Mouse (Mus musculus) MEL (cell line): ENCODE results near the gene Rab7. TPM values are rescaled to one million over a fixed set of nuclear protein-coding genes. Genes with fewer than 3 reads are reported as not detected.

Experiments
- DNase-seq: peaks from one replicate; pipeline ENCODE4 v3.0.0; 2011; ENCODE audit warnings: low read depth, low spot score
- H3K27ac ChIP-seq: 2 replicates; pipeline ENCODE4 v1.5.1; 2012; ENCODE audit warnings: low read depth, mild to moderate bottlenecking, control low read depth, low read length, moderate library complexity; ENCODE audit not compliant: control insufficient read depth
- H3K27me3 ChIP-seq, 2 experiments: fragments of 150-350 bp in 1 of 2; sonication (generic) in 1 of 2; 2 replicates each; pipeline ENCODE4 v1.6.1; 2012; ENCODE audit warnings: low read length in 2 of 2, mild to moderate bottlenecking in 2 of 2, improper control_type of control experiment in 1 of 2, moderate library complexity in 1 of 2; ENCODE audit not compliant: insufficient read depth in 2 of 2, control insufficient read depth in 1 of 2
- H3K36me3 ChIP-seq, 2 experiments: 2 replicates each; pipeline ENCODE4 v1.6.1; 2012 to 2014; ENCODE audit warnings: low read length in 2 of 2, improper control_type of control experiment in 1 of 2, inconsistent platforms in 1 of 2, mild to moderate bottlenecking in 1 of 2; ENCODE audit not compliant: insufficient read depth in 2 of 2, control insufficient read depth in 1 of 2
- H3K4me1 ChIP-seq, 2 experiments: fragments of 150-350 bp in 1 of 2; sonication (generic) in 1 of 2; 2 replicates each; pipeline ENCODE4 v1.6.1; 2012; ENCODE audit warnings: low read length in 2 of 2, improper control_type of control experiment in 1 of 2, mild to moderate bottlenecking in 1 of 2; ENCODE audit not compliant: insufficient read depth in 2 of 2, control insufficient read depth in 1 of 2
- H3K4me3 ChIP-seq, 2 experiments: fragments of 150-350 bp in 1 of 2; sonication (generic) in 1 of 2; 2 replicates each; pipeline ENCODE4 v1.5.1; 2012; ENCODE audit warnings: low read depth in 2 of 2, low read length in 2 of 2, mild to moderate bottlenecking in 2 of 2, moderate library complexity in 2 of 2, control low read depth in 1 of 2, improper control_type of control experiment in 1 of 2; ENCODE audit not compliant: control insufficient read depth in 1 of 2, insufficient read depth in 1 of 2
- H3K79me2 ChIP-seq: 2 replicates; pipeline ENCODE4 v1.6.1; 2012; ENCODE audit warnings: mild to moderate bottlenecking, low read length, moderate library complexity; ENCODE audit not compliant: control insufficient read depth, poor library complexity, insufficient read depth
- H3K9ac ChIP-seq: 2 replicates; pipeline ENCODE4 v1.6.1; 2012; ENCODE audit warnings: low read depth, mild to moderate bottlenecking, control low read depth, low read length, moderate library complexity; ENCODE audit not compliant: control insufficient read depth, poor library complexity, severe bottlenecking
- H3K9me3 ChIP-seq: fragments of 150-350 bp; sonication (generic); replicated peaks from 2 replicates; pipeline ENCODE4 v1.6.1; 2012; ENCODE audit warnings: mild to moderate bottlenecking, low read length, improper control_type of control experiment, moderate library complexity; ENCODE audit not compliant: insufficient read depth
- BHLHE40 ChIP-seq: IDR thresholded peaks from 2 replicates; pipeline ENCODE4 v1.6.1; 2012; ENCODE audit warnings: low read depth, mild to moderate bottlenecking, inconsistent platforms, low read length, improper control_type of control experiment, borderline replicate concordance
- CTCF ChIP-seq, 3 experiments: IDR thresholded peaks in 2 of 3; conservative IDR thresholded peaks in 1 of 3; 2 replicates each; pipeline ENCODE4 v1.5.1; 2011 to 2012; ENCODE audit warnings: low read length in 3 of 3, low read depth in 2 of 3, mild to moderate bottlenecking in 2 of 3, improper control_type of control experiment in 1 of 3, inconsistent platforms in 1 of 3, mixed read lengths in 1 of 3, moderate library complexity in 1 of 3; ENCODE audit not compliant: control insufficient read depth in 1 of 3, insufficient read depth in 1 of 3, poor library complexity in 1 of 3, severe bottlenecking in 1 of 3
- E2F4 ChIP-seq: IDR thresholded peaks from 2 replicates; pipeline ENCODE4 v1.6.1; 2011; ENCODE audit warnings: low read depth, low read length, improper control_type of control experiment, borderline replicate concordance
- ELF1 ChIP-seq: IDR thresholded peaks from 2 replicates; pipeline ENCODE4 v1.6.1; 2014; ENCODE audit warnings: low read depth, mild to moderate bottlenecking, inconsistent platforms, low read length, improper control_type of control experiment, moderate library complexity
- EP300 ChIP-seq, 2 experiments: IDR thresholded peaks; 2 replicates each; pipeline ENCODE4 v1.6.1; 2011; ENCODE audit warnings: improper control_type of control experiment in 2 of 2, low read length in 2 of 2, low read depth in 1 of 2, mild to moderate bottlenecking in 1 of 2
- GABPA ChIP-seq: IDR thresholded peaks from 2 replicates; pipeline ENCODE4 v1.6.1; 2012; ENCODE audit warnings: low read depth, mild to moderate bottlenecking, inconsistent platforms, low read length, improper control_type of control experiment, moderate library complexity
- GATA1 ChIP-seq: IDR thresholded peaks from 2 replicates; pipeline ENCODE4 v1.6.1; 2011; ENCODE audit warnings: low read depth, low read length, improper control_type of control experiment
- HCFC1 ChIP-seq: IDR thresholded peaks from 2 replicates; pipeline ENCODE4 v1.6.1; 2012; ENCODE audit warnings: low read depth, mild to moderate bottlenecking, inconsistent platforms, low read length, improper control_type of control experiment, moderate library complexity
- MAX ChIP-seq: IDR thresholded peaks from 2 replicates; pipeline ENCODE4 v1.6.1; 2011; ENCODE audit warnings: low read length, improper control_type of control experiment
- MXI1 ChIP-seq: IDR thresholded peaks from 2 replicates; pipeline ENCODE4 v1.6.1; 2011; ENCODE audit warnings: mild to moderate bottlenecking, low read depth, low read length, improper control_type of control experiment
- MYC ChIP-seq: IDR thresholded peaks from 2 replicates; pipeline ENCODE4 v1.6.1; 2011; ENCODE audit warnings: low read depth, mild to moderate bottlenecking, low read length, improper control_type of control experiment, moderate library complexity
- NELFE ChIP-seq: IDR thresholded peaks from 2 replicates; pipeline ENCODE4 v1.6.1; 2011; ENCODE audit warnings: low read depth, low read length, improper control_type of control experiment
- NRF1 ChIP-seq: IDR thresholded peaks from 2 replicates; pipeline ENCODE4 v1.6.1; 2014; ENCODE audit warnings: low read depth, mild to moderate bottlenecking, inconsistent platforms, low read length, improper control_type of control experiment, moderate library complexity; ENCODE audit not compliant: poor library complexity, insufficient read depth, severe bottlenecking
- POLR2A ChIP-seq, 2 experiments: IDR thresholded peaks; 2 replicates each; pipeline ENCODE4 v1.6.1; 2011 to 2012; ENCODE audit warnings: low read length in 2 of 2, mild to moderate bottlenecking in 2 of 2, control low read depth in 1 of 2, improper control_type of control experiment in 1 of 2, low read depth in 1 of 2, moderate library complexity in 1 of 2; ENCODE audit not compliant: control insufficient read depth in 1 of 2, insufficient read depth in 1 of 2, poor library complexity in 1 of 2
- POLR2AphosphoS2 ChIP-seq: IDR thresholded peaks from 2 replicates; pipeline ENCODE4 v1.6.1; 2011; ENCODE audit warnings: low read length, improper control_type of control experiment
- POLR2AphosphoS5 ChIP-seq: IDR thresholded peaks from 2 replicates; pipeline ENCODE4 v1.6.1; 2012; ENCODE audit warnings: low read depth, borderline replicate concordance, mild to moderate bottlenecking, inconsistent platforms, low read length, moderate library complexity, mixed read lengths
- RAD21 ChIP-seq: IDR thresholded peaks from 2 replicates; pipeline ENCODE4 v1.6.1; 2011; ENCODE audit warnings: mild to moderate bottlenecking, low read depth, low read length, improper control_type of control experiment
- RCOR1 ChIP-seq: IDR thresholded peaks from 2 replicates; pipeline ENCODE4 v1.6.1; 2012; ENCODE audit warnings: low read depth, mild to moderate bottlenecking, inconsistent platforms, low read length, improper control_type of control experiment
- TBP ChIP-seq: IDR thresholded peaks from 2 replicates; pipeline ENCODE4 v1.8.0; 2011; ENCODE audit warnings: low read depth, low read length, improper control_type of control experiment
- TCF12 ChIP-seq: IDR thresholded peaks from 2 replicates; pipeline ENCODE4 v1.6.1; 2014; ENCODE audit warnings: low read depth, mild to moderate bottlenecking, inconsistent platforms, low read length, improper control_type of control experiment, moderate library complexity
- UBTF ChIP-seq: IDR thresholded peaks from 2 replicates; pipeline ENCODE4 v1.6.1; 2012; ENCODE audit warnings: low read depth, mild to moderate bottlenecking, inconsistent platforms, low read length, improper control_type of control experiment, moderate library complexity, borderline replicate concordance; ENCODE audit not compliant: insufficient read depth
- USF1 ChIP-seq: IDR thresholded peaks from 2 replicates; pipeline ENCODE4 v1.6.1; 2014; ENCODE audit warnings: low read depth, mild to moderate bottlenecking, inconsistent platforms, low read length, improper control_type of control experiment, moderate library complexity
- USF2 ChIP-seq, 2 experiments: IDR thresholded peaks; 2 replicates each; pipeline ENCODE4 v1.6.1; 2011 to 2012; ENCODE audit warnings: improper control_type of control experiment in 2 of 2, low read length in 2 of 2, borderline replicate concordance in 1 of 2, inconsistent platforms in 1 of 2, low read depth in 1 of 2, mild to moderate bottlenecking in 1 of 2; ENCODE audit not compliant: insufficient read depth in 1 of 2
- ZKSCAN1 ChIP-seq: IDR thresholded peaks from 2 replicates; pipeline ENCODE4 v1.6.1; 2012; ENCODE audit warnings: low read depth, mild to moderate bottlenecking, inconsistent platforms, low read length, improper control_type of control experiment, moderate library complexity
- polyA plus RNA-seq, 2 experiments: library from polyadenylated mRNA; stranded (reverse) in 1 of 2; unstranded in 1 of 2; fragments of >175 nt in 1 of 2; fragments of >200 nt in 1 of 2; gene quantifications; 2 replicates each; pipeline versions ENCODE4 v1.2.1 to v1.2.4; 2012; ENCODE audit warnings: low replicate concordance in 2 of 2, low read depth in 1 of 2; ENCODE audit not compliant: insufficient read length in 2 of 2, insufficient read depth in 1 of 2, missing spikeins in 1 of 2
- total RNA-seq: library from RNA; depleted of rRNA; stranded (reverse); fragments of 300-350 nt; gene quantifications from 2 replicates; pipeline ENCODE4 v1.2.3, GENCODE M21; 2012

Rab7 gene
- total and polyA plus RNA-seq, 3 experiments, result 47.6 to 362 (median 234) TPM

DNA sequence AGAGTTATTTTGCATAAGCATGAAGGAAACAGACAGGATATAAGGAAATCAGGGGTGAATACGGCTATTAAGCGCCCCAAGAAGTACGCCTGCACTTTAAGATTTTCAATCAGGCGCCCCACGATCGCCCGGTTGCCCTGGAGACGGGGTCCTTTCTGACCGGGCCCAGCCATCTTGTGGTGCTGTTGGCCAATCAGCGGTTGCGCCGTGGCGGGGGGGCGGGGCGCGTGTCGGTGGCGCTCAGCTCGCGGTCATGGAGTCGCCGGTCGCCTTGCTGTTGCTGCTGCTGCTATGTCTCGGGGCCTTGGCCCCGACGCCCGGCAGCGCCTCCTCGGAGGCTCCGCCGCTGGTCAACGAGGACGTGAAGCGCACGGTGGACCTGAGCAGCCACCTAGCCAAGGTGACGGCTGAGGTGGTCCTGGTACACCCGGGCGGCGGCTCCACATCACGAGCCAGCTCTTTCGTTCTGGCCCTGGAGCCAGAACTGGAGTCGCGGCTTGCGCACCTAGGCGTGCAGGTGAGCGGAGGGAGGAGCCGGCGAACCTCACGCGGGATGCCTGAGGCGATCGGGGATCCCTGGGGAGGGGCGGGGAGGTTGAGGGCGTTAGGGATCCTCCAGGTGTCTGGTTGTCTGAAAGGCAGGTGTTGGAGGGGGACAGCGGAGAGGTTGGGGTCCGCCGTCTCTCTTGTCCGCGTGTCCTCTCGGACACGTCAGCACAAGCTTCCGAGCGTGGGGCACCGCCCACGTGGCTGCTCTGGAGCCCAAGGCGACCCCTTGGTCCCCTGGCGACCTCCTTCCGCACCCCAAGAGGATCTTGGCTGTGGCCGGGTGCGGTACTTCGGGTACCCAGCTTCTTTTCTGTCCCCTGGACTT is 39.4 kb upstream of the Rab7 start, which contains the start of gene Rpn1 (continued):
- TF ChIP-seq TBP, result 0 out of 2 replicates have a peak, but pooled peaks have one; percentile 66
- TF ChIP-seq MXI1, result peak; percentile 56
- peak; percentile 14; the same call in 1 of the 2 replicates for TF ChIP-seq TCF12
- peak; percentile 86 for TF ChIP-seq NELFE
- TF ChIP-seq POLR2AphosphoS5, result no peak
- TF ChIP-seq NRF1, result 0 out of 2 replicates have a peak, but pooled peaks have one; percentile 22
- peak; percentile 92 for TF ChIP-seq MAX
- no peak for TF ChIP-seq GABPA
- no peak for TF ChIP-seq CTCF (IDR thresholded peaks at IDR 0.05 in 2 of 3, conservative IDR thresholded peaks at IDR 0.05 in 1 of 3; ENCODE audit: control insufficient read depth in 1 of 3, insufficient read depth in 1 of 3, low read depth in 2 of 3, low read length in 3 of 3, poor library complexity in 1 of 3, severe bottlenecking in 1 of 3)
- peak; percentile 61; the same call in 1 of the 2 replicates for TF ChIP-seq USF1
- TF ChIP-seq ELF1, result peak; percentile 72

DNA sequence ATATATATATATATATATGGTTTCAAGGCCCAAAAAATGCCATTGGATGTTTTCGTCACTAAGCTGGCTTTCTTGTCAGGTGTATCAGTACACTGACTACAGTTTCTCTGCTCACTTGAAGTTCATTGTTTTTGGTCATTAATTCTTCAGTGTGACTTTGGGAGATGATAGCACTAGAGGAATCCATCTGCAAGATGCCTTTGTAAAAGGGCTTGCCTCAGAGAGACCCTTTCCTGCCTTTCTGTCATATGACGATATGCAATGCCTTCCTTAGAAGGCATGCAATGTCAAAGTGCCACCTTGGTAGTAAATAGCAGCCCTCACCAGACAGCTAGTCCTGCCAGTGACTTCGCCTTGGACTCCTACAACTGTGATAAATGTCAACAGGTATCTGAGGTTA is 38.6 kb upstream of the Rab7 start:
- Histone ChIP-seq H3K4me1 (peaks cover 9 to 22% of the 10 kb centered on the region in 2 experiments), H3K27me3 (no peaks in the 10 kb centered on the region), H3K36me3 (peaks cover 11 to 28% of the 10 kb centered on the region in 2 experiments), H3K9me3 (no peaks in the 10 kb centered on the region), H3K4me3 (peak overlapping the region; percentile 36 to 65), H3K27ac (peak overlapping the region; percentile 71), H3K79me2 (peaks cover 32% of the 10 kb centered on the region), H3K9ac (peak overlapping the region; percentile 59)
- TF ChIP-seq UBTF (0 out of 2 replicates have a peak, but pooled peaks have one; percentile 4), ZKSCAN1 (no peak)
- DNase-seq, result peak; percentile 52

DNA sequence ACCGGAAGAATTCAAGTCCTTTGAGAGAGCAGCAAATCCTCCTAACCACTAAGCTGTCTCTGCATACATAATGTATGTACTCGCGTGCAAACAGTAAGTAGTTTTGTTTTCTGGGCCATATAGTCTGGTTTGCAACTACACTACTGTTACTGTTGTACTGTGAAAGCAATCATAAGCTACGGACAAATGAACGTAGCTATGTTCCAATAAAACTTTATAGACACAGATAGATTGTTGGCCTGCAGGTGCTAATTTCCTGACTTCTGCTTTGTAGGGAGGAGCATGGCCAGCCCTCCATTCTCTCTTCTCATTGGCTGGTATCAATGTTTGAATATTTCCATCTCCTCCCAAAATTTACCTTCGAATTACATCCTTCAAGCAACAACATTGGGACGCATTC is 38.0 kb upstream of the Rab7 start:
- DNase-seq, result peak; percentile 64
- peaks cover 9 to 28% of the 10 kb centered on the region in 2 experiments for H3K36me3 ChIP-seq
- no peak overlapping the region for H3K27ac ChIP-seq
- H3K9ac ChIP-seq, result no peak overlapping the region
- H3K79me2 ChIP-seq, result peaks cover 31% of the 10 kb centered on the region
- TF ChIP-seq POLR2A (IDR thresholded peaks at IDR 0.05; ENCODE audit: control insufficient read depth in 1 of 2, insufficient read depth in 1 of 2, low read depth in 1 of 2, low read length in 2 of 2, poor library complexity in 1 of 2) (no peak), RAD21 (no peak), POLR2AphosphoS2 (no peak), MAX (no peak), RCOR1 (no peak), USF1 (no peak), USF2 (IDR thresholded peaks at IDR 0.05; ENCODE audit: borderline replicate concordance in 1 of 2, insufficient read depth in 1 of 2, low read depth in 1 of 2, low read length in 2 of 2) (no peak), EP300 (IDR thresholded peaks at IDR 0.05; ENCODE audit: low read depth in 1 of 2, low read length in 2 of 2) (no peak), MYC (peak; percentile 68; the same call in 1 of the 2 replicates), GATA1 (no peak), GABPA (no peak), ELF1 (peak; percentile 60), NRF1 (no peak), HCFC1 (peak; percentile 74), TCF12 (no peak), E2F4 (no peak), BHLHE40 (no peak), MXI1 (no peak)
- H3K27me3 ChIP-seq, result no peaks in the 10 kb centered on the region
- no peaks in the 10 kb centered on the region for H3K9me3 ChIP-seq
- H3K4me3 ChIP-seq, result no peak overlapping the region
- peaks cover 9 to 22% of the 10 kb centered on the region in 2 experiments for H3K4me1 ChIP-seq
